Mouse (Mus musculus) frontal cortex, postnatal 14 days (tissue): Measurements from ENCODE around the gene Dnah5.

ENCODE experiments used
- DNase-seq, 2 experiments: peaks; one replicate each; pipeline ENCODE4 v3.0.0; 2022; ENCODE audit warnings: low spot score in 2 of 2

The Dnah5 gene

DNA sequence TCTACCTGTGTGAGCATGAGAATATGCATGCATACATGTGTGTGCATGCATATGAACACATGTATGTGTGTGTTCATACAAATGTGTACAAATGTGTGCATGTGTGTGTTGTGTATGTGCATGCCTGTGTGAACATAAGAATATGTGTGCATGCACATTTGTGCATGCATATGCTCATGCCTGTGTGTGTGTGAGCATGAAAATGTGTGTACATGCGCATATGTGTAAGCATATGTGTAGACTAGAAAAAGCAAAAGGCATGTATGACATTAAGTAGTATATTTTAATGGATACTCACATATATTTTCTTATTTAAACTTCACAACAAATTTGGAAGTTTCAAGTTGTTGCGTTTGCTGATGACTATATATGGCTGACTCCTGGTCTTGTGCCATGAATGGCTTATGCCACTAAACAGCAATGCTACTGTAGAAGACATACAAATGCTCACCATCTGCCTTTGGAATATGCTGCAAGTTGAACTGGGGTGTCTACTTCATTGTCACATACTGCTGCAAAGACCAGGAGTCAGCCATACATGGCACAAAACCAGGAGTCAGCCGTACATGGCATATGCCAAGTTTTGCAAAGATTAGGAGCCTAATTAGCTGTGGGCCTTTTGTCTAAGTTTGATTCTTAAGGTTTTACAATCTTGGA is 263.2 kb downstream of the Dnah5 start:
- DNase-seq, result no peak

DNA sequence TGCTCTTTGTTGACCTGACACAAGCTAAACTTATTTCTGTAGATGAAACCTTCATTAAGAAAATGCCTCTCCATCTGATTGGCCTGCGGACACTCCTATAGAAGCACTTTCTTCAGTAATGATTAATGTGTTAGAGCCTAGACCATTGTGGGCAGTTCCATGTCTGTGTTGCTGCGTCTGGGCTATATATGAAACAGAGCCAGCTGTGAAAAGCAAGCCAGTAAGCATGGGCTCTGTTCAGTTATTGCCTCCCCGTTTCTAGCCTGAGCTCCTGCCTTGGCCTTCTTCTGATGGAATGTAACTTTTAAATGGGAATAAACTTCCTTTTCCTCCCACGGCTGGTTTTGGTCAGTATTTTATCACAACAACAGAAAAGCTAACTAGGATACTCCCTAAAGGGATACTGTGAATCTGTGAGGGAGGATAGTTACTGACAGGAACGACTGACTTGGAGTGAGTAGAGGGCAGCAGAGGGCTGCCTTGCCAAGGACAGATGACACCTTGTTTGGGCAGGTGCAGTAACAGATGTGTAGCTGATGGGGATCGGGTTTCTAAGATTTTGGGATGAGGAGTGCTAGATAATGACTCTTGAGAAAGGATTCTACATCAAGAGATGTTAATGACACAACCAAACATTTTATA is 270.3 kb downstream of the Dnah5 start:
- DNase-seq, result no peak

DNA sequence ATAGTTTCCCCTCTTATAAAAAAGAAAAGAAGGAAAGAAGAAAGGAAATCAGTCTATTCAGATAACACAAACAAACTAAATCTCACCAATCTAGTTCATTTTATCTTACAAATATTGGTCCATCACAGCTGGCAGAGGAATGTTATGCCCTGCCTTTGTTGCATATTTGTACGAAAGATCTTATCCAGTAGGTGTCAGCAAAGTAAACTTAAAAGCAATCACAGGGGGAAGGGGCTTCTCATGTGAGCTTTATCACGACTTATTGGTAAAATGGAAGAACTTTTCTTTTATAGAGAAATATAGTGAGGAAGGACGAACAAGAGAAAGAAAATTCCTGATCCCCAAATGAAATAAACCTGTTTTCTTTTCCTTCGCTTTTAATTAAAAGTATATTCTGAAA is 299.3 kb downstream of the Dnah5 start:
- no peak for DNase-seq

DNA sequence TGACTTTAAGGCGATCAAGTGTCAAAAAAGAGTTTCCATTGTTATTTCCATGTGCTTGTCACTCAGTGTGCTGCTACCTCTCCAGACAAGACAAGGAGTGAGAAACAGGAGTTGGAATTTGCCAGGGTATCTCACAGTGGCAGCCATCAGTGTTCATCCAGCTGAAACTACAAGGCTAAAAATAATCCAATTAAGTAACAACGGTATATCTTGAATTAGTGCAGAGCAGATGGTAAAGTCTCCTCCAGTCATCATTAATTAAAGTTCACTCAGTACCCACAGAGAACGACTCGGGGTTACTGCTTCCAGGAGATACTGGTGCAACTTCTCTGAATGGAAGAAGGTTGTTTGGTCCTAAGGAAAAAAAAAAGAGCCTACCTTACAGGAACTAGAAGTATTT is 311.6 kb downstream of the Dnah5 start:
- DNase-seq, result no peak
